Mouse (Mus musculus) skeletal muscle tissue, postnatal 0 days (tissue): Measurements from ENCODE around the gene Krtap26-1. TPM values are rescaled to one million over a fixed set of nuclear protein-coding genes. Genes with fewer than 3 reads are reported as not detected.

Experiments
- polyA plus RNA-seq: library from polyadenylated mRNA; unstranded; fragments of >200 nt; fragmentation: Nextera tagmentation; extraction: Ambion mirVana; gene quantifications from 2 replicates; pipeline ENCODE4 v1.2.1, GENCODE M21; 2015

The Krtap26-1 gene
- polyA plus RNA-seq = not detected in 2 replicates

DNA sequence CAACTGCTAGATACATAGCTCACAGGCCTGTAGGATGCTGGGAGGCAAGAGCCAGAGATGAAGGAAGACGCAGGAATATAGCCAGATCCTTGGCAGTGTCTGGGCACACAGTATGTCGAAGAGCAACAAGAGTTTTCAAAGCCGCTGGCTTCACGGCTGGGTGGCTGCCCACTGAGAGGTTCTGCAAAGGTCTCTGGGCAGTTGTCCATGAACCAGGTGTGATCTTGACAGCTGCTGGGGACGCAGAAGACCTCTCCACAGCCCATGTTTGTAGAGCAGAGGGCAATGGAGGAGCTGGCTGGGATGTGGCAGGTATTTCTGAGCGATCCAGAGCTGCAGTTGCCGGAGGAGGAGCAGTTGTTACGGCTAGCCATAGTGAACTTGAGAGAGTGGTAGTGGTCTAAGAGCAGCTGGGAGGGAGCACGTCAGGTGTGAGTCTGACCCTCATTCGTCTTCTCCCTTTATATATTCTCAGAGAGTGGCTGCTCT, at the start of gene Krtap26-1:
TSS of gene Krtap26-1 (minus strand) at position 439 of the 489 bp plus-strand sequence.

DNA sequence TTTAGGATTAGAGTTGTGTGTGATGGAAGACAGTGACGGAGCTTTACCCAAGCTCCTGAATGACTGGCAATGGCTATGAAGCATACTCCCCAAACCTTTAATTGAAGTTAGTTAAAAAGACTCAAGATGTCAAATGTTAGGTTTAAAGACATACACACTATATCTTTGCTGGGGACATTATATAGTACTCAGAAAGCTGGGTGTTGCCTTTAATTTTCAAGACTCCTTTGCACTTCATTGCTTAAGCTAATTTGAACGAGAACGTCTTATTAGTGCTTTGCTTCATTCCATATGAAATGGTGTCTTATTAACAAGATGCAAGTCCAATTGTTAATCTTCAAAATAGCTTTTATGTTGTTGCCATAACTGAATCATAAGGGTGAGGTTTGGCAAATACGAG, 24.0 kb upstream of the Krtap26-1 start, which contains the start of gene Krtap27-1:
TSS of gene Krtap27-1 (minus strand) at position 101 of the 400 bp plus-strand sequence.

DNA sequence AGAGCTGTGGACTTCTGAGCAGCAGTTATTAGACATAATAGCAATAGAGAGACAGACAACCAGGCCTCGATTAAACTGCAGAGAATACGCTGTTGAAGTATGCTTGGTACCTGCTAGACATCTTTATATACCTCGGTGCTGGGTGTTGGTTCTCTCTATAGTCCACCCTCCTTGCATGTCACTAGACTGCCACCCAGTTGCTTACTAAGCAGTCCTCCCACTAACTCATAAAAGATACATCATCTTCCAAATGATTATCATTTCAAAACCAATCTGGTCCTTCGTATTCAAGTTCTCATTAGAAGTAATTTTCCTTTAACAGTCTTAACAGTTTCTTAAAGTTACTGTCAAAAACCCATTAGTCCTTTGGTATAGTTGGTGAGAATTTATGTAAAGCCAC, 20.0 kb downstream of the Krtap26-1 start, which contains the start of gene 2310079G19Rik:
TSS of gene 2310079G19Rik (minus strand) at position 101 of the 400 bp plus-strand sequence.

DNA sequence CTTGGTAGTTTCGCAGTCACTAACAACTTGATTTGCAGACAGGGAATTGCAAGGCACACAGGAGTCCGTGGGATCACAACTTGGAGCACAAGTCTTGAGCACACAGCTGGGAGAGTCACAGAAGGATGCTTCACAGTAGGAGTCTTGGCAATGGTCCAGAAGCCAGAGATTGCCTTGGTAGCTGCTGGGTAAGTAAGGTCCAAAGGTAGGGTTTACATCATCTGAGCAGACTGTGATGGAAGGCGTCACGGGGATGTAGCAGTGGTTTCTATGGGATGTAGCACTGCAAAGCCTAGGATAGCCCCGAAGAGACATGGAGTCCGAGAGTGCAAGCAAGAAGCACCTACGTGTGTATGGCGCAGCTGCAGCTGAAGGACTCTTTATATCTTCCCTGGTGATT, 35.7 kb downstream of the Krtap26-1 start, which contains the start of gene Krtap24-1:
TSS of gene Krtap24-1 (minus strand) at position 358 of the 400 bp plus-strand sequence.

Other genes starting within 250 kb of the Krtap26-1 start
- not detected in 2 replicates for gene Cldn17, start 140.8 kb downstream of the Krtap26-1 start, polyA plus RNA-seq
- 0.05 TPM in 1 of 2 replicates, not detected in the other for gene Cldn8, start 84.6 kb downstream of the Krtap26-1 start, polyA plus RNA-seq
- not detected in 2 replicates for gene Krtap24-1, start 35.5 kb downstream of the Krtap26-1 start, polyA plus RNA-seq
- 0.19 TPM in 1 of 2 replicates, not detected in the other for gene 2310079G19Rik, start 20.1 kb downstream of the Krtap26-1 start, polyA plus RNA-seq
- not detected in 2 replicates for gene Krtap27-1, start 23.9 kb upstream of the Krtap26-1 start, polyA plus RNA-seq
- gene 2310061N02Rik, start 60.2 kb upstream of the Krtap26-1 start, polyA plus RNA-seq = not detected in 2 replicates
- gene Krtap13-1, start 81.1 kb upstream of the Krtap26-1 start, polyA plus RNA-seq = not detected in 2 replicates
- gene Krtap13, start 103.8 kb upstream of the Krtap26-1 start, polyA plus RNA-seq = not detected in 2 replicates
- gene 2310034C09Rik, start 111.1 kb upstream of the Krtap26-1 start, polyA plus RNA-seq = not detected in 2 replicates
- gene 2310057N15Rik, start 126.4 kb upstream of the Krtap26-1 start, polyA plus RNA-seq = not detected in 2 replicates
- gene Gm5965, start 130.1 kb upstream of the Krtap26-1 start, polyA plus RNA-seq = not detected in 2 replicates
- gene Gm20741, start 164.4 kb upstream of the Krtap26-1 start, polyA plus RNA-seq = not detected in 2 replicates
- not detected in 2 replicates for gene Krtap15, start 172.4 kb upstream of the Krtap26-1 start, polyA plus RNA-seq
- not detected in 2 replicates for gene Krtap14, start 178.3 kb upstream of the Krtap26-1 start, polyA plus RNA-seq
- not detected in 2 replicates for gene Krtap19-1, start 221.6 kb upstream of the Krtap26-1 start, polyA plus RNA-seq
- gene Krtap19-2, start 226.5 kb upstream of the Krtap26-1 start, polyA plus RNA-seq = not detected in 2 replicates
- gene Krtap19-3, start 230.2 kb upstream of the Krtap26-1 start, polyA plus RNA-seq = not detected in 2 replicates
- gene Krtap19-4, start 237.3 kb upstream of the Krtap26-1 start, polyA plus RNA-seq = not detected in 2 replicates
- gene Krtap19-5, start 248.7 kb upstream of the Krtap26-1 start, polyA plus RNA-seq = not detected in 2 replicates